Mouse (Mus musculus) intestine, postnatal 0 days (tissue): ENCODE data around the gene Nudt11. TPM values are rescaled to one million over a fixed set of nuclear protein-coding genes. Genes with fewer than 3 reads are reported as not detected.

ENCODE experiments used
- ATAC-seq: fragments of 200-750 bp; cut with Nextera tagmentation; 2 replicates; pipeline ENCODE4 v1.8.0; 2017; ENCODE audit warnings: mild to moderate bottlenecking, moderate TSS enrichment, moderate library complexity
- H3K27ac ChIP-seq: fragments of 300-500 bp; sonication (generic); 2 replicates; pipeline ENCODE4 v1.5.1; 2014; ENCODE audit warnings: mild to moderate bottlenecking, low read depth, low read length, moderate library complexity
- H3K27me3 ChIP-seq: fragments of 300-500 bp; sonication (generic); replicated peaks from 2 replicates; pipeline ENCODE4 v1.6.1; 2014; ENCODE audit warnings: low read length, mixed read lengths; ENCODE audit not compliant: control insufficient read depth, insufficient read depth
- H3K36me3 ChIP-seq: fragments of 300-500 bp; sonication (generic); 2 replicates; pipeline ENCODE4 v1.6.1; 2014; ENCODE audit warnings: mild to moderate bottlenecking, moderate library complexity; ENCODE audit not compliant: control insufficient read depth, insufficient read depth
- H3K4me1 ChIP-seq: fragments of 300-500 bp; sonication (generic); replicated peaks from 2 replicates; pipeline ENCODE4 v1.6.1; 2014; ENCODE audit warnings: antibody characterized with exemption, low read length, mixed read lengths; ENCODE audit not compliant: control insufficient read depth, insufficient read depth
- H3K4me2 ChIP-seq: fragments of 300-500 bp; sonication (generic); replicated peaks from 2 replicates; pipeline ENCODE4 v1.6.1; 2014; ENCODE audit warnings: low read depth, mild to moderate bottlenecking, moderate library complexity
- H3K4me3 ChIP-seq: fragments of 300-500 bp; sonication (generic); 2 replicates; pipeline ENCODE4 v1.5.1; 2014; ENCODE audit warnings: low read depth, low read length
- H3K9ac ChIP-seq: fragments of 300-500 bp; sonication (generic); 2 replicates; pipeline ENCODE4 v1.6.1; 2014; ENCODE audit warnings: mild to moderate bottlenecking, low read depth, low read length
- H3K9me3 ChIP-seq: fragments of 300-500 bp; sonication (generic); 2 replicates; pipeline ENCODE4 v1.6.1; 2016; ENCODE audit warnings: mixed run types; ENCODE audit not compliant: control insufficient read depth
- CTCF ChIP-seq: sonication (generic); IDR thresholded peaks from 2 replicates; pipeline ENCODE4 v1.5.1; 2016; ENCODE audit warnings: low read depth, mild to moderate bottlenecking, control low read depth, antibody characterized with exemption, moderate library complexity
- WGBS: fragments of 180-500 bp; shearing (Covaris S2); extraction: QIAGEN DNeasy Blood & Tissue Kit; methylation state at CpG from one replicate; pipeline ENCODE4 v1.1.7; 2014; 5-methylcytosine and 5-hydroxymethylcytosine counted together
- microRNA-seq: library from miRNA; unstranded; fragments of <30 nt; microRNA quantifications from one replicate; pipeline ENCODE4, GENCODE M21; 2016
- polyA plus RNA-seq: library from polyadenylated mRNA; unstranded; fragments of >200 nt; fragmentation: Nextera tagmentation; extraction: Ambion mirVana; gene quantifications from 2 replicates; pipeline ENCODE4 v1.2.1, GENCODE M21; 2015

The Nudt11 gene
- polyA plus RNA-seq, 1 experiment from 2014 or later, result 1.2 TPM

GRCm38 (mm10) chrX:6091996-6092757 is 44.9 kb downstream of the Nudt11 start:
- Histone ChIP-seq H3K4me3 (peak overlapping the region; percentile 16; the same call in 1 of the 2 replicates), H3K27me3 (no peaks in the 10 kb centered on the region), H3K9ac (no peak overlapping the region), H3K4me1 (no peaks in the 10 kb centered on the region), H3K27ac (no peak overlapping the region), H3K36me3 (no peaks in the 10 kb centered on the region), H3K4me2 (peak overlapping the region; percentile 56), H3K9me3 (no peaks in the 10 kb centered on the region)
- no peak for ATAC-seq
- 13% methylated on average over 30 of the region's 30 CpGs for WGBS
- peak; percentile 43 for TF ChIP-seq CTCF

Small RNAs within 50 kb of the gene (microRNA-seq; reads per million reads assigned to microRNA genes)
- not detected for gene Gm27360

Other genes starting within 250 kb of the Nudt11 start
- gene AU022751, start 36.0 kb downstream of the Nudt11 start, polyA plus RNA-seq, result not detected in 2 replicates
- gene Nudt10, start 125.6 kb downstream of the Nudt11 start, polyA plus RNA-seq, result 1.5 and 1.8 TPM in 2 replicates